Mouse (Mus musculus) neutrophil, adult 83 days (primary cell): Measurements from ENCODE around the gene BC049715. TPM values are rescaled to one million over a fixed set of nuclear protein-coding genes. Genes with fewer than 3 reads are reported as not detected.

ENCODE experiments used
- total RNA-seq, 2 experiments: library from RNA; stranded (reverse); gene quantifications; one replicate each; pipeline ENCODE4 v1.2.4; 2023

Gene BC049715
- total RNA-seq, result 1 to 10 TPM; 5.5 to 7.8 TPM

GRCm38 (mm10) chr6:136827516-136827880 lies at the start of gene BC049715:
BC049715 (plus strand) TSS chr6:136827626.

GRCm38 (mm10) chr6:136781377-136781986 lies 45.9 kb upstream of the BC049715 start, which contains the start of gene Gucy2c:
Gucy2c (minus strand) TSS chr6:136781765.

GRCm38 (mm10) chr6:136803739-136804633 lies 23.4 kb upstream of the BC049715 start, which contains the start of gene Hist4h4:
Hist4h4 (minus strand) TSS chr6:136804415.

GRCm38 (mm10) chr6:136808014-136808417 lies 19.4 kb upstream of the BC049715 start, which contains the start of gene H2afj:
H2afj (plus strand) TSS chr6:136808244.

GRCm38 (mm10) chr6:136827881-136828561 lies 595 bp downstream of the BC049715 start, which contains the start of gene Wbp11:
Wbp11 (minus strand) TSS chr6:136828233.

GRCm38 (mm10) chr6:136835352-136835751 lies 7.9 kb downstream of the BC049715 start, which contains the start of gene Smco3:
Smco3 (minus strand) TSS chr6:136835452.

GRCm38 (mm10) chr6:136857186-136857872 lies 29.9 kb downstream of the BC049715 start, which contains the start of gene Art4:
Art4 (minus strand) TSS chr6:136857733.

GRCm38 (mm10) chr6:136875670-136876069 lies 48.2 kb downstream of the BC049715 start, which contains the start of gene Mgp:
Mgp (minus strand) TSS chr6:136875823.

Other genes with a start within 250 kb of the BC049715 start
- gene Plbd1, start 165.7 kb upstream of the BC049715 start, total RNA-seq, result 100 to 1,000 TPM; 628 to 643 TPM
- under 1 TPM; 0.24 to 0.40 TPM for gene Gucy2c, start 45.9 kb upstream of the BC049715 start, total RNA-seq
- 10 to 100 TPM; 72.3 to 86.9 TPM for gene Hist4h4, start 23.2 kb upstream of the BC049715 start, total RNA-seq
- 10 to 100 TPM; 86.4 to 87.8 TPM for gene H2afj, start 19.4 kb upstream of the BC049715 start, total RNA-seq
- 100 to 1,000 TPM in 1 of 2 experiments, 10 to 100 TPM in 1; 87.7 to 106 TPM for gene Wbp11, start 607 bp downstream of the BC049715 start, total RNA-seq
- gene Smco3, start 7.8 kb downstream of the BC049715 start, total RNA-seq, result not detected
- gene Art4, start 30.1 kb downstream of the BC049715 start, total RNA-seq, result 1 to 10 TPM; 1.5 to 1.8 TPM
- not detected for gene Mgp, start 48.2 kb downstream of the BC049715 start, total RNA-seq
- gene Erp27, start 94.6 kb downstream of the BC049715 start, total RNA-seq, result 1 to 10 TPM; 4.1 to 6.2 TPM
- under 1 TPM in 1 of 2 experiments, not detected in 1; 0.07 TPM for gene Pde6h, start 96.2 kb downstream of the BC049715 start, total RNA-seq
- gene Arhgdib, start 114.3 kb downstream of the BC049715 start, total RNA-seq, result 1,000 to 10,000 TPM; 2,126 to 2,140 TPM